Mouse (Mus musculus) megakaryocyte, embryonic 14.5 days (primary cell): ENCODE measurements around the gene Camkk2.

ENCODE experiments used
- FLI1 ChIP-seq: IDR thresholded peaks from 2 replicates; pipeline ENCODE4 v1.6.1; 2012; ENCODE audit warnings: low read length, inconsistent platforms, mixed read lengths
- GATA1 ChIP-seq: IDR thresholded peaks from 3 replicates; pipeline ENCODE4 v1.6.1; 2012; ENCODE audit warnings: mixed read lengths, low read length, inconsistent platforms, borderline replicate concordance

GRCm38 (mm10) chr5:122802706-122803105 is 23.5 kb upstream of the Camkk2 start:
- TF ChIP-seq FLI1 (no peak), GATA1 (no peak)
